Mouse (Mus musculus): ENCODE results near the gene Klhl31. TPM values are rescaled to one million over a fixed set of nuclear protein-coding genes. Genes with fewer than 3 reads are reported as not detected.

Gene Klhl31
- total and polyA plus RNA-seq, 2 experiments from 2014 or later, result 66.8 to 75.3 TPM

GRCm38 (mm10) chr9:77636003-77636402, 297 bp upstream of the Klhl31 start:
- Histone ChIP-seq H3K4me2 (ENCODE audit: low read depth, low read length) (peak overlapping the region; percentile 60), H3K27ac (ENCODE audit: low read depth) (peak overlapping the region; percentile 93), H3K36me3 (replicated peaks; ENCODE audit: control insufficient read depth, insufficient read depth, low read length) (no peaks in the 10 kb centered on the region), H3K4me1 (ENCODE audit: control insufficient read depth, insufficient read depth) (0 out of 2 replicates have a peak, but pooled peaks cover 4% of the 10 kb centered on the region), H3K27me3 (ENCODE audit: control insufficient read depth, insufficient read depth, low read length) (no peaks in the 10 kb centered on the region), H3K4me3 (ENCODE audit: low read depth, low read length) (peak overlapping the region; percentile 36), H3K9ac (replicated peaks; ENCODE audit: low read depth, low read length) (peak overlapping the region; percentile 49; the same call in 1 of the 2 replicates), H3K9me3 (replicated peaks; ENCODE audit: control insufficient read depth, low read length) (no peaks in the 10 kb centered on the region)
- peak; percentile 75 for ATAC-seq (ENCODE audit: insufficient read depth, low read depth)
- peak; percentile 78 for DNase-seq (ENCODE audit: low spot score)
- 47% methylated on average over 5 of the region's 5 CpGs for WGBS
- TF ChIP-seq EP300 (IDR thresholded peaks at IDR 0.05; ENCODE audit: low read depth) (no peak), CTCF (IDR thresholded peaks at IDR 0.05; ENCODE audit: low read depth) (no peak)

GRCm38 (mm10) chr9:77637357-77637756, 1.1 kb downstream of the Klhl31 start:
- DNase-seq (ENCODE audit: low spot score) (peak; percentile 64), ATAC-seq (ENCODE audit: insufficient read depth, low read depth) (peak; percentile 50)
- WGBS, result 30% methylated on average over 10 of the region's 10 CpGs
- Histone ChIP-seq H3K4me3 (ENCODE audit: low read depth, low read length) (peak overlapping the region; percentile 36), H3K27ac (ENCODE audit: low read depth) (peak overlapping the region; percentile 93), H3K4me2 (ENCODE audit: low read depth, low read length) (peak overlapping the region; percentile 60), H3K9me3 (replicated peaks; ENCODE audit: control insufficient read depth, low read length) (no peaks in the 10 kb centered on the region), H3K4me1 (ENCODE audit: control insufficient read depth, insufficient read depth) (0 out of 2 replicates have a peak, but pooled peaks cover 4% of the 10 kb centered on the region), H3K36me3 (replicated peaks; ENCODE audit: control insufficient read depth, insufficient read depth, low read length) (no peaks in the 10 kb centered on the region), H3K9ac (replicated peaks; ENCODE audit: low read depth, low read length) (peak overlapping the region; percentile 37), H3K27me3 (ENCODE audit: control insufficient read depth, insufficient read depth, low read length) (no peaks in the 10 kb centered on the region)
- TF ChIP-seq EP300 (IDR thresholded peaks at IDR 0.05; ENCODE audit: low read depth), result no peak
- no peak for TF ChIP-seq CTCF (IDR thresholded peaks at IDR 0.05; ENCODE audit: low read depth)

- Histone ChIP-seq H3K4me2 (ENCODE audit: low read depth, low read length) (no peak overlapping the region), H3K4me3 (ENCODE audit: low read depth, low read length) (no peak overlapping the region), H3K36me3 (replicated peaks; ENCODE audit: control insufficient read depth, insufficient read depth, low read length) (0 out of 2 replicates have a peak, but pooled peaks cover 4% of the 10 kb centered on the region), H3K27me3 (ENCODE audit: control insufficient read depth, insufficient read depth, low read length) (no peaks in the 10 kb centered on the region), H3K9me3 (replicated peaks; ENCODE audit: control insufficient read depth, low read length) (no peaks in the 10 kb centered on the region), H3K4me1 (ENCODE audit: control insufficient read depth, insufficient read depth) (no peaks in the 10 kb centered on the region), H3K9ac (replicated peaks; ENCODE audit: low read depth, low read length) (no peak overlapping the region), H3K27ac (ENCODE audit: low read depth) (no peak overlapping the region)
- no peak for TF ChIP-seq CTCF (IDR thresholded peaks at IDR 0.05; ENCODE audit: low read depth)
- TF ChIP-seq EP300 (IDR thresholded peaks at IDR 0.05; ENCODE audit: low read depth), result no peak
- WGBS, result 39% methylated on average over 2 of the region's 2 CpGs
- DNase-seq (ENCODE audit: low spot score), result no peak
- no peak for ATAC-seq (ENCODE audit: insufficient read depth, low read depth)
Measured at GRCm38 (mm10) chr9:77645176-77645575, 8.9 kb downstream of the Klhl31 start.

GRCm38 (mm10) chr9:77651847-77652246, 15.5 kb downstream of the Klhl31 start:
- no peak overlapping the region for H3K27ac ChIP-seq (ENCODE audit: low read depth)
- no peak overlapping the region for H3K4me3 ChIP-seq (ENCODE audit: low read depth, low read length)
- no peak overlapping the region for H3K9ac ChIP-seq (replicated peaks; ENCODE audit: low read depth, low read length)
- no peak overlapping the region for H3K4me2 ChIP-seq (ENCODE audit: low read depth, low read length)
- ATAC-seq (ENCODE audit: insufficient read depth, low read depth) (no peak), DNase-seq (ENCODE audit: low spot score) (no peak)
- H3K27me3 ChIP-seq (ENCODE audit: control insufficient read depth, insufficient read depth, low read length), result peaks cover 5% of the 10 kb centered on the region; the same call in 1 of the 2 replicates
- H3K9me3 ChIP-seq (replicated peaks; ENCODE audit: control insufficient read depth, low read length), result no peaks in the 10 kb centered on the region
- peaks cover 13% of the 10 kb centered on the region for H3K36me3 ChIP-seq (replicated peaks; ENCODE audit: control insufficient read depth, insufficient read depth, low read length)
- H3K4me1 ChIP-seq (ENCODE audit: control insufficient read depth, insufficient read depth), result peaks cover 8% of the 10 kb centered on the region
- 58% methylated on average over 7 of the region's 7 CpGs for WGBS
- TF ChIP-seq EP300 (IDR thresholded peaks at IDR 0.05; ENCODE audit: low read depth) (no peak), CTCF (IDR thresholded peaks at IDR 0.05; ENCODE audit: low read depth) (no peak)

DNA sequence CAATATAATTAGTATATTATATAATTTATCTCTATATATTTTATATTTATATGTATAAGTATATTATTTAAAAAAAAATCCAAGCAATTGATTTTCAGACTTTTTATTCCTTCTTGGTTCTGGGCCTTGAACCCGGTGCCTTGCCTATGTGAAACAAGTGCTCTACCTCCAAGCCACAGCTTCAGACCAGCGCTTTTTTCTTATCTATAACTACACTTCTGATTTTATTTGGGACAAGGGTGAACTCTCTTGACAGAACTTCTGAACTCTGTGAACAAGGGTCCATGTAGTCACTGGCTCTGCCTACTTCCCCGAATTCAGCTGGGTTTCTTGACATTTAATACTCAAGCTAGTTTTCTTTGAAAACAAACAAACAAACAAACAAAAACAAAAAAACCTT, 17.6 kb downstream of the Klhl31 start:
- 76% methylated on average over 3 of the region's 3 CpGs for WGBS
- Histone ChIP-seq H3K9ac (replicated peaks; ENCODE audit: low read depth, low read length) (no peak overlapping the region), H3K27ac (ENCODE audit: low read depth) (no peak overlapping the region), H3K4me1 (ENCODE audit: control insufficient read depth, insufficient read depth) (peaks cover 8% of the 10 kb centered on the region), H3K27me3 (ENCODE audit: control insufficient read depth, insufficient read depth, low read length) (peaks cover 5% of the 10 kb centered on the region; the same call in 1 of the 2 replicates), H3K36me3 (replicated peaks; ENCODE audit: control insufficient read depth, insufficient read depth, low read length) (peaks cover 13% of the 10 kb centered on the region), H3K4me3 (ENCODE audit: low read depth, low read length) (no peak overlapping the region), H3K9me3 (replicated peaks; ENCODE audit: control insufficient read depth, low read length) (no peaks in the 10 kb centered on the region), H3K4me2 (ENCODE audit: low read depth, low read length) (no peak overlapping the region)
- ATAC-seq (ENCODE audit: insufficient read depth, low read depth) (no peak), DNase-seq (ENCODE audit: low spot score) (no peak)
- no peak for TF ChIP-seq CTCF (IDR thresholded peaks at IDR 0.05; ENCODE audit: low read depth)
- no peak for TF ChIP-seq EP300 (IDR thresholded peaks at IDR 0.05; ENCODE audit: low read depth)

All from heart, postnatal 0 days (tissue).